Mouse (Mus musculus) embryonic facial prominence, embryonic 11.5 days (tissue): ENCODE measurements at regions not wholly inside any gene's neighbourhood (a gene's known extent, or its start where the extent isn't known, plus 50 kb on each side); places are given as distances from the start of the nearest gene placed in this dataset.
A peak's percentile ranks its signal among the peaks of the same experiment; 100 is the strongest.

Source experiments
- ATAC-seq: fragments of 200-750 bp; cut with Nextera tagmentation; replicated peaks from 2 replicates; pipeline ENCODE4 v1.8.0; 2017; ENCODE audit warnings: low read depth; ENCODE audit not compliant: insufficient number of reproducible peaks, low FRiP score, low TSS enrichment
- DNase-seq: peaks from one replicate; pipeline ENCODE4 v3.0.0-alpha.2; 2015; ENCODE audit warnings: low spot score
- H3K27ac ChIP-seq: fragments of 300-500 bp; sonication (generic); replicated peaks from 2 replicates; pipeline ENCODE4 v1.5.1; 2014; ENCODE audit warnings: mild to moderate bottlenecking, low read depth, low read length, control low read depth
- H3K27me3 ChIP-seq: fragments of 300-500 bp; sonication (generic); 2 replicates; pipeline ENCODE4 v1.6.1; 2014; ENCODE audit warnings: mild to moderate bottlenecking, low read length, moderate library complexity, mixed read lengths; ENCODE audit not compliant: control insufficient read depth, insufficient read depth
- H3K36me3 ChIP-seq: fragments of 300-500 bp; sonication (generic); replicated peaks from 2 replicates; pipeline ENCODE4 v1.6.1; 2014; ENCODE audit warnings: low read depth, mild to moderate bottlenecking, low read length, moderate library complexity, mixed read lengths; ENCODE audit not compliant: control insufficient read depth, insufficient read depth
- H3K4me1 ChIP-seq: fragments of 300-500 bp; sonication (generic); 2 replicates; pipeline ENCODE4 v1.6.1; 2014; ENCODE audit warnings: low read length, mixed read lengths; ENCODE audit not compliant: control insufficient read depth, insufficient read depth
- H3K4me2 ChIP-seq: fragments of 300-500 bp; sonication (generic); 2 replicates; pipeline ENCODE4 v1.6.1; 2014; ENCODE audit warnings: low read depth, mild to moderate bottlenecking, control low read depth, low read length, moderate library complexity
- H3K4me3 ChIP-seq: fragments of 300-500 bp; sonication (generic); 2 replicates; pipeline ENCODE4 v1.5.1; 2014; ENCODE audit warnings: low read depth, low read length, control low read depth
- H3K9ac ChIP-seq: fragments of 300-500 bp; sonication (generic); replicated peaks from 2 replicates; pipeline ENCODE4 v1.6.1; 2014; ENCODE audit warnings: mild to moderate bottlenecking, control low read depth, low read length
- H3K9me3 ChIP-seq: fragments of 300-500 bp; sonication (generic); replicated peaks from 2 replicates; pipeline ENCODE4 v1.6.1; 2016; ENCODE audit warnings: mild to moderate bottlenecking, low read length, inconsistent platforms, mixed read lengths; ENCODE audit not compliant: control insufficient read depth
- WGBS: fragments of 180-500 bp; shearing (Covaris S2); extraction: QIAGEN DNeasy Blood & Tissue Kit; methylation state at CpG from one replicate; pipeline ENCODE4 v1.1.7; 2014; 5-methylcytosine and 5-hydroxymethylcytosine counted together

GRCm38 (mm10) chr3:16431819-16432115 is 425.5 kb upstream of the Gm5150 start:
- ATAC-seq (no peak), DNase-seq (no peak)
- Histone ChIP-seq H3K4me3 (no peak overlapping the region), H3K4me2 (no peak overlapping the region), H3K27me3 (no peaks in the 10 kb centered on the region), H3K9ac (no peak overlapping the region), H3K27ac (no peak overlapping the region), H3K9me3 (no peaks in the 10 kb centered on the region), H3K36me3 (no peaks in the 10 kb centered on the region), H3K4me1 (no peaks in the 10 kb centered on the region)

GRCm38 (mm10) chr3:16431082-16431818 is 425.0 kb upstream of the Gm5150 start:
- Histone ChIP-seq H3K4me1 (no peaks in the 10 kb centered on the region), H3K9me3 (no peaks in the 10 kb centered on the region), H3K4me2 (no peak overlapping the region), H3K27ac (no peak overlapping the region), H3K9ac (no peak overlapping the region), H3K36me3 (no peaks in the 10 kb centered on the region), H3K27me3 (no peaks in the 10 kb centered on the region), H3K4me3 (no peak overlapping the region)
- WGBS = 34% methylated on average over 3 of the region's 3 CpGs
- ATAC-seq = no peak
- peak; percentile 11 for DNase-seq
